Mouse (Mus musculus): ENCODE measurements at regions not wholly inside any gene's neighbourhood (a gene's known extent, or its start where the extent isn't known, plus 50 kb on each side); places are given as distances from the start of the nearest gene placed in this dataset.

DNA sequence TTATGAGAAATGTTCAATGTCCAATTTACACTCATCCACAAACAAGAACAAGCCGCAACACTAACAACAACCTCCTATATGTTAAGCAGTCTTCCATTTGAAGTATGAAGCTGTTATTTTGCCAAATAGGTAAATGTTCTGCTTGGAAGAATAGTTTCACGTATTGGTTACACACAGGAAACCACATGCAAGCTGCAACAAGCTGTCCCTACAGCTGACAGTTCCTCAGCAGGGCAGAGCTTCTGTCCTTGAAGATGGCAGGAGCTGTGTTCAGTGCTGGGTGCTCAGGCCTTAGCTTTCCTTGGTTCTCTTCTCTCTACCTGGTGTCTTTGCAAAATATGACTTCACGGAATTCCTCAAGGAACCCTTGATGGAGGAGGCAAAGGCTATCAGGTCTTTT, 294.1 kb upstream of the Rnaseh2b start:
- Histone ChIP-seq H3K9ac (replicated peaks; ENCODE audit: low read length, poor library complexity, severe bottlenecking) (no peak overlapping the region), H3K9me3 (ENCODE audit: low read length) (no peaks in the 10 kb centered on the region), H3K4me3 (ENCODE audit: low read depth, low read length) (no peak overlapping the region), H3K4me2 (ENCODE audit: low read depth, low read length, poor library complexity, severe bottlenecking) (no peak overlapping the region), H3K36me3 (ENCODE audit: insufficient read depth, low read length) (no peaks in the 10 kb centered on the region), H3K27ac (ENCODE audit: low read depth, low read length) (no peak overlapping the region), H3K27me3 (ENCODE audit: insufficient read depth, low read length) (no peaks in the 10 kb centered on the region), H3K4me1 (ENCODE audit: insufficient read depth, low read length) (no peaks in the 10 kb centered on the region)
- 94% methylated on average over 3 of the region's 3 CpGs for WGBS
- ATAC-seq (ENCODE audit: low FRiP score) (no peak), DNase-seq (ENCODE audit: low spot score) (no peak)
- TF ChIP-seq CTCF (IDR thresholded peaks at IDR 0.05) = no peak

DNA sequence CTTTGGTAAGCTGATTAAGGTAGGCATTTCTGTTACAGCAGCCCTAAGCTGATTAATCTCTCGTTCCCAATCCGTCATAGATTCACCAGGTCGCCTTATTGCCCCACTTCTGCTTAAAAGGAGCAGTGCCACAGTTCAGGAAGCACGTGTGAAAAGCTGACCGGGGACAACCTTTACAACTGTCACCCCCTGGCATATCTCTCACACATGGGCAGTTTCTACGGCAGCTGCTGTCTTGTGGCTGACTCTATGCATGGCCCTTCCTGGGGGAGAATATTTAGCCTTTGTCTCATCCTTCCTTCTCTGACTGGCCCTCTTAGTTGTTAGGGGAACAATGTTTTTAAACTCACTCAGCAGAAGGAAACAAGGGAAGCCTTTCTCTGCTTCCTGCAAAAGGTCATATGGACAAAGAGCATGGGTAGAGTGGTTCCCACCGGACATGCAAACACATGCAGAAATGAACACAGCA, 290.9 kb upstream of the Rnaseh2b start:
- WGBS = 23% methylated on average over 7 of the region's 7 CpGs
- Histone ChIP-seq H3K4me3 (ENCODE audit: low read depth, low read length) (no peak overlapping the region), H3K4me1 (ENCODE audit: insufficient read depth, low read length) (0 out of 2 replicates have a peak, but pooled peaks cover 3% of the 10 kb centered on the region), H3K27me3 (ENCODE audit: insufficient read depth, low read length) (no peaks in the 10 kb centered on the region), H3K36me3 (ENCODE audit: insufficient read depth, low read length) (no peaks in the 10 kb centered on the region), H3K4me2 (ENCODE audit: low read depth, low read length, poor library complexity, severe bottlenecking) (no peak overlapping the region), H3K9me3 (ENCODE audit: low read length) (no peaks in the 10 kb centered on the region), H3K9ac (replicated peaks; ENCODE audit: low read length, poor library complexity, severe bottlenecking) (no peak overlapping the region), H3K27ac (ENCODE audit: low read depth, low read length) (no peak overlapping the region)
- ATAC-seq (ENCODE audit: low FRiP score) (no peak), DNase-seq (ENCODE audit: low spot score) (peak; percentile 41)
- no peak for TF ChIP-seq CTCF (IDR thresholded peaks at IDR 0.05)

DNA sequence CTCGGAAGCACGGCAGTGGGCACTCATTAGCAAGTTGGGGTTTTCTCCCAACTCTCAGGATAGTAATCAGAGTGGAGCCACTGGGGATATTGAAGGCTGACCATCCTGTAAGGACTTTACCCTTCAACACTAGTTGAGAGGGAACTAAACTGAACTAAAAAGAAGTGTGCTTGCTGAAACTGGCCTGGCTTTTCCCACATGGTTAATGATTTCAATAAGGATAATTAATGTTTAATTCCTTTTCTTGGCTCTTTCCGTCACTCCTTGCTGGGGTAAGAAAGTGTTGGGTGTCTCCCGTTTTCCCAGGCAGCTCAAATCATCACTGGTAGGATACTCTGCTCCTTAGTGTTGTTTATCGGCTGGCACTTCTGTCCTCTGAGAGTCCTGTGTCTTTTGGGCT, 290.3 kb upstream of the Rnaseh2b start:
- ATAC-seq (ENCODE audit: low FRiP score) (no peak), DNase-seq (ENCODE audit: low spot score) (no peak)
- WGBS = 66% methylated on average over 5 of the region's 5 CpGs
- H3K4me3 ChIP-seq (ENCODE audit: low read depth, low read length) = no peak overlapping the region
- no peak overlapping the region for H3K4me2 ChIP-seq (ENCODE audit: low read depth, low read length, poor library complexity, severe bottlenecking)
- H3K27me3 ChIP-seq (ENCODE audit: insufficient read depth, low read length) = no peaks in the 10 kb centered on the region
- H3K9ac ChIP-seq (replicated peaks; ENCODE audit: low read length, poor library complexity, severe bottlenecking) = no peak overlapping the region
- H3K27ac ChIP-seq (ENCODE audit: low read depth, low read length) = no peak overlapping the region
- H3K36me3 ChIP-seq (ENCODE audit: insufficient read depth, low read length) = no peaks in the 10 kb centered on the region
- 0 out of 2 replicates have a peak, but pooled peaks cover 3% of the 10 kb centered on the region for H3K4me1 ChIP-seq (ENCODE audit: insufficient read depth, low read length)
- H3K9me3 ChIP-seq (ENCODE audit: low read length) = no peaks in the 10 kb centered on the region
- TF ChIP-seq CTCF (IDR thresholded peaks at IDR 0.05) = no peak

DNA sequence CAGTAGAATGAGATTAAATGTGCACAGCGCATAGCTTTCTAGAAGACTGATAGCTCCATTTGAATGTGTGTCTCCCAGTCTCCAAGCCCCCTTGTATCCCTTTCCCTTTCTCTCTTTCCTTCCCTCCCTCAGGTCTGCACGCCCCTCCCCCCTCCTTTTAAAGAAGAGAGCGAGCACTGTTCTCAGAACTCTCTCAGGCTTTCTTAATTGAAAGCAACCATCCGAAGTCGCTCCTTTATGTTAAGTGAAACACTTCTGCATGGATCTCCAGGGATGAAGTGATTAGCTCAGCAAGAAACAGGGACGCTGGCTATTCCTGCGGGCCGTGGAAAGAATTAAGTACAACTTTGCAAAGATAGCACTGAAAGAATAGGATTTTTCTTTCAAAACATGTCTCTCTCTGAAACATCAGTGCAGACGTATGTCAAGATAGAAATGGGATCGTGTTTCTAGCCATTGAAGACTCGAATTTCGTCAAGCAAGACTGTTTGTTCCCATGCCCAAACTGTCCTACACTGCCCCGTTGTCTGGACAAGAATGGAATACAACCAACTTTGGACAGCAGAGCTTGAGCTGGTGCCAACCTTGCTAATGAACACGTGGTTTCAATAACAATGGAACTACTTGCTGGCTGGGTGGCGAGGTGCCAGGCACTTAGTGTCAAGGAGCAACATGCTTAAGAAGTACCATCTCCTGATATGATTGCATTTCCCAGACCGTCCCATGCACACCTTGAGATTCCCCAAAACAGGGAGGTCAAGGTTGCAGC, 289.2 kb upstream of the Rnaseh2b start:
- ATAC-seq (ENCODE audit: low FRiP score) (no peak), DNase-seq (ENCODE audit: low spot score) (peak; percentile 75)
- WGBS = 18% methylated on average over 16 of the region's 16 CpGs
- Histone ChIP-seq H3K4me3 (ENCODE audit: low read depth, low read length) (no peak overlapping the region), H3K27ac (ENCODE audit: low read depth, low read length) (no peak overlapping the region), H3K4me2 (ENCODE audit: low read depth, low read length, poor library complexity, severe bottlenecking) (peak overlapping the region; percentile 25; the same call in 1 of the 2 replicates), H3K36me3 (ENCODE audit: insufficient read depth, low read length) (no peaks in the 10 kb centered on the region), H3K27me3 (ENCODE audit: insufficient read depth, low read length) (no peaks in the 10 kb centered on the region), H3K9me3 (ENCODE audit: low read length) (no peaks in the 10 kb centered on the region), H3K9ac (replicated peaks; ENCODE audit: low read length, poor library complexity, severe bottlenecking) (no peak overlapping the region), H3K4me1 (ENCODE audit: insufficient read depth, low read length) (0 out of 2 replicates have a peak, but pooled peaks cover 3% of the 10 kb centered on the region)
- TF ChIP-seq CTCF (IDR thresholded peaks at IDR 0.05) = no peak

DNA sequence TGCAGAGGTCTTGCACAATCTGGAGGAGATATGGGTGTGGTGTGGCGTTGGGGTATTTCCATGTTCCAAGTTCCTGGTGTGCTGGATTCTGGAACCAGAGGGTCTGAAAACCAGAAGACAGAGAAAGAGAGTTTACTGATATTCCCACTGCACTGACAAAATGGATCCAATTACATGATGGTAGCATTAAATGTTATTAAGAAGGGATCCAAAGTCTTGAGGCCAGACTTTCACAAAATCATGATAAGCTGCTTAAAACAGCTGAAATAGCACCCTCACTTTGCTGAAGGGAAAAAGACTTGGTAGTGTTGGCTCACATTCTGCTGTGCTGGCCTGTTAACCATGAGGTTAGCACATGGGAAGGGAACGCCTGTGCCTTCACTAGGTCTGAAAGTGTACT, 288.6 kb upstream of the Rnaseh2b start:
- no peak for ATAC-seq (ENCODE audit: low FRiP score)
- Histone ChIP-seq H3K9me3 (ENCODE audit: low read length) (no peaks in the 10 kb centered on the region), H3K9ac (replicated peaks; ENCODE audit: low read length, poor library complexity, severe bottlenecking) (no peak overlapping the region), H3K36me3 (ENCODE audit: insufficient read depth, low read length) (no peaks in the 10 kb centered on the region), H3K27me3 (ENCODE audit: insufficient read depth, low read length) (no peaks in the 10 kb centered on the region), H3K4me1 (ENCODE audit: insufficient read depth, low read length) (0 out of 2 replicates have a peak, but pooled peaks cover 3% of the 10 kb centered on the region), H3K4me2 (ENCODE audit: low read depth, low read length, poor library complexity, severe bottlenecking) (no peak overlapping the region), H3K27ac (ENCODE audit: low read depth, low read length) (no peak overlapping the region), H3K4me3 (ENCODE audit: low read depth, low read length) (no peak overlapping the region)
- no peak for DNase-seq (ENCODE audit: low spot score)
- WGBS = 83% methylated on average over 2 of the region's 2 CpGs
- TF ChIP-seq CTCF (IDR thresholded peaks at IDR 0.05) = no peak

DNA sequence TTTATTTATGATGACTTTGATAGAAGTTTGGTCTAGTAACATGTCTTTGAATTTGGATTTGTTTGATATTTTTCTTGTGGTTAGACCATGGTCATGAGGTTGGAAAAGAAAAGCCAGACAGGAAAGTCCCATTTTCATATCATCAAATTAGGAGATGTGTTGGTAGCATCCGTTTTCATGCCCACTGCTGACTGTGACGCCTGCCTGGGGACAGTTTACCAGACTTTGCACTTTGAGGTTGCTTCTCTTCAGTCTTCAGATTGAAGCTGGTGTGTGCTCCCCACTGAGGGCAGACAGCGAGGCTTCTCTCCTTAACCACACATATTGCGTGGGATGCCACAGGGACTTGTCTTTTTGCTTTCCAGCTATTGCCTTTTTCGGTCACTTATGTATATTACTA, 283.7 kb upstream of the Rnaseh2b start:
- 95% methylated on average over 5 of the region's 5 CpGs for WGBS
- H3K4me1 ChIP-seq (ENCODE audit: insufficient read depth, low read length) = no peaks in the 10 kb centered on the region
- no peak for ATAC-seq (ENCODE audit: low FRiP score)

More for the DNA sequence above, 283.7 kb upstream of the Rnaseh2b start:
- DNase-seq (ENCODE audit: low spot score) = no peak
- Histone ChIP-seq H3K4me2 (ENCODE audit: low read depth, low read length, poor library complexity, severe bottlenecking) (no peak overlapping the region), H3K9ac (replicated peaks; ENCODE audit: low read length, poor library complexity, severe bottlenecking) (no peak overlapping the region), H3K4me3 (ENCODE audit: low read depth, low read length) (no peak overlapping the region), H3K36me3 (ENCODE audit: insufficient read depth, low read length) (no peaks in the 10 kb centered on the region), H3K27me3 (ENCODE audit: insufficient read depth, low read length) (no peaks in the 10 kb centered on the region), H3K27ac (ENCODE audit: low read depth, low read length) (no peak overlapping the region), H3K9me3 (ENCODE audit: low read length) (no peaks in the 10 kb centered on the region)
- TF ChIP-seq CTCF (IDR thresholded peaks at IDR 0.05) = no peak
